Mouse (Mus musculus): ENCODE measurements around the gene 2610528A11Rik. TPM values are rescaled to one million over a fixed set of nuclear protein-coding genes. Genes with fewer than 3 reads are reported as not detected.

Gene 2610528A11Rik
- total RNA-seq (2023) = not detected

DNA sequence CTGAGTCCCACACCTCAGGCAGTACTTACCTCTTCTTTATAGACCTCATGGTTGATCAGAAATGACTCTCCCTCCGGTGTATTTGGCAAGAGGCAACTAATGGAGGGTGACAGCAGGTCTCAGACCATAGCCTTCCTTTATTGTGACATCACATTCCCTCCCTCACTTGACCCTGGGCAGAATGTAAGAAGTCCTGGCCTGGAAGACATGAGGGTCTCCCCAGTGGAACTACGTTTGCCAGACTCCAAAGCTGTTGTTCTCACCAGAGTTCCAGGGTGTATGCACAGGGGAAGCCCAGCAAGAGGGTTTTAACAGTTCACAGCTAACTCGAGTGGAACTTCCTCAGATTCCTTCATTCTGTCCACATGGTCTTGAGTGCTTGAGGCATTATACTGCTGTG, at the start of gene 2610528A11Rik:
Gene 2610528A11Rik (minus strand): TSS at position 101 of the 400 bp plus-strand sequence.

DNA sequence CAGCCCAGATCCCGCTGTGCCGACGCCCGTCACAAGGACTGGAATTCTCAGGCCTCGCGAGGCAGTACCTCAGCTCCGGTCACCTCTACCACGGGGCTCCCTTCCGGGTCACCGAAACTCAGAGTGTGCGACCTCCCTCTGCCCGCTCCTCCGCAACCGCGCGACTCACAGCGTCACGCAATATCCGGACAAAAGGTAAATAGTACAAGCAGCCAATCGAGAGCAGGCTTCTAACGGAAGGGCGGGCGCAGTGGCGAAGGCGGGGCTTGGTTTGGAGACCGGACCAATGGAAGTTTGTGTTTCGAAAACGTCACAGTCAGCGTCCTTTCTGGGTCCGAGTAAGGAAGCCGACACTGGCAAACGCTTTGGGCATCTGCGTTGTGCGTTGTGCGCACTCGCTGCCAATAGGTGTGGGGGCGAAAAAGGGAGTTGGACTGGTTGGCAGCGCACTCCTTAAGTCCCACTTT, 21.3 kb upstream of the 2610528A11Rik start, which contains the start of gene Ghitm:
Gene Ghitm (minus strand): TSS at position 146 of the 467 bp plus-strand sequence.

DNA sequence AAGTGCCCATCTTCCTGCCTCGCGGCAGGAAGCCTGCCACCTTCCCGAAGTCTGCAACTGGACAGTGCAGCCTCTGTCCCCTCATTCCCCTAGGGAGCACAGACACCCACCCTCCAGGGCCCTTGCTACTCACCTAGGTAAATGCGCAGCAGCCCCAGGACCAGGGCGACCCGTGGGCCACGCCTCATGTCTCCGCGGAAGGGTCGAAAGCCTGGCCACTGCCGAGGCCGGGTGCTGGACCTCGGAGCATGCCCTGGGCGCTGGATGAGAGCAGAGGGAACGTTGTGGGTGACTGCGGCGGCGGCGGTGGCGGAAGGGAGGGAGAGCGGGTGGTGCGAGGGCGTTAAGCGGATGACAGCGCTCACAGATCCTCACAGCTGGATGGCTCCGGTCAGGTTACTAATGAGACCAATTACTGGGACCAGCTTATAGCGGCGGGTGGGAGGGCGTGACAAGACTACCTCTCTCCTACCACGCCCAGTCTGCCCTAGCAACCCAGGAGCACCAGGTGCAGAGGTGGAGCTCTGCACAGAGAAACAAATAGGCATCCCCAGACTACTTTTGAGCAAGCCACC, 15.8 kb downstream of the 2610528A11Rik start, which contains the start of gene Cdhr1:
Gene Cdhr1 (minus strand): TSS at position 392 of the 575 bp plus-strand sequence.

DNA sequence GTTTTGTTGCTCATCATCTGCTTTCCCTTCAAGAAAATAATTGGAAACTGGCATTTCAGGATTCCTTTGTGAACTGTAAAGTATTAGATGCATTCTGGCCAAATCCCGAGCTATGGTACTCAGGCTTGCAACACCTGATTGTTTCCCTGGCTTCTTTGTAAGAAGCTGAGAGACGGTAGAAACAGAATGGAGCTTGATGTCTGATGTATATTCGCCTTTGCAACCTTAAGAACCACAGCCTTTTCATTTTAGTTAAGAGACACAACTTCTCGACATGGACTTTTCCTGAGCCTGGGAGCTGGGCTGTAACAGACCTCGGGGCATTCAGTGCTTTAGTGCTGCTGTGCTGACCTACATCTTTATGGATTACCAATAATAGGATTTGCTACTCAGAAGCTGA, 46.2 kb downstream of the 2610528A11Rik start, which contains the start of gene Lrit2:
Gene Lrit2 (plus strand): TSS at position 301 of the 400 bp plus-strand sequence.

Other genes starting within 250 kb of the 2610528A11Rik start
- gene Ccser2, start 145.2 kb downstream of the 2610528A11Rik start, total RNA-seq (2023) = 37.9 TPM
- gene Rgr, start 65.1 kb downstream of the 2610528A11Rik start, total RNA-seq (2023) = not detected
- gene Lrit1, start 59.2 kb downstream of the 2610528A11Rik start, total RNA-seq (2023) = not detected
- gene Lrit2, start 46.1 kb downstream of the 2610528A11Rik start, total RNA-seq (2023) = not detected
- gene Cdhr1, start 15.7 kb downstream of the 2610528A11Rik start, total RNA-seq (2023) = not detected
- 185 TPM for gene Ghitm, start 21.2 kb upstream of the 2610528A11Rik start, total RNA-seq (2023)

Measured in CD4-positive naive resting alpha-beta T cell, adult 76 days (primary cell).